Mouse (Mus musculus) left cerebral cortex, postnatal 10 days (tissue): ENCODE measurements around the gene Hjurp. TPM values are rescaled to one million over a fixed set of nuclear protein-coding genes. Genes with fewer than 3 reads are reported as not detected.
"Not testable (repeated sequence)": the region's sequence is repeated elsewhere in the genome, so short reads cannot be mapped to it uniquely, and the experiment has no call there.

Source experiments
- DNase-seq, 2 experiments: peaks; one replicate each; pipeline ENCODE4 v3.0.0; 2021 to 2022; ENCODE audit warnings: low spot score in 2 of 2, mixed read lengths in 1 of 2; ENCODE audit errors: extremely low spot score in 1 of 2
- intact Hi-C: fragments of 180-260 bp; cut with DNase I; formaldehyde crosslinking; loops from one replicate; pipeline ENCODE4 v1.15.1; 2025
- total RNA-seq, 2 experiments: library from RNA; stranded (reverse); gene quantifications; 2 replicates each; pipeline ENCODE4 v1.2.3; 2021

The Hjurp gene
- total RNA-seq, 2 experiments from 2014 or later = 42.0 to 44.4 TPM

GRCm38 (mm10) chr1:88232664-88233380 lies 44.6 kb downstream of the Hjurp start:
- intact Hi-C loops = no loop called here
- DNase-seq = peak in 1 of 2 experiments; percentile 46

- intact Hi-C loops = no loop called here
- peak in 1 of 2 experiments; percentile 39 for DNase-seq
These were observed 45.5 kb downstream of the Hjurp start for GRCm38 (mm10) chr1:88231803-88232499.

- DNase-seq = peak in 1 of 2 experiments; percentile 30
- intact Hi-C loops = no loop called here
These were observed 46.2 kb downstream of the Hjurp start for GRCm38 (mm10) chr1:88230981-88231802.

GRCm38 (mm10) chr1:88230421-88230820 lies 47.0 kb downstream of the Hjurp start:
- peak in 1 of 2 experiments; percentile 38 for DNase-seq
- intact Hi-C loops = no loop called here

GRCm38 (mm10) chr1:88229986-88230385 lies 47.4 kb downstream of the Hjurp start:
- intact Hi-C loops = no loop called here
- DNase-seq = peak in 1 of 2 experiments; percentile 60

GRCm38 (mm10) chr1:88229566-88229965 lies 47.9 kb downstream of the Hjurp start:
- DNase-seq = no peak
- intact Hi-C loops = no loop called here

GRCm38 (mm10) chr1:88228121-88228520 lies 49.3 kb downstream of the Hjurp start:
- intact Hi-C loops = no loop called here
- peak in 1 of 2 experiments; percentile 45 for DNase-seq

GRCm38 (mm10) chr1:88227482-88227881 lies 50.0 kb downstream of the Hjurp start:
- intact Hi-C loops = no loop called here
- peak in 1 of 2 experiments; percentile 17 for DNase-seq

- DNase-seq = peak in 1 of 2 experiments; percentile 34
- intact Hi-C loops = no loop called here
These were observed 50.6 kb downstream of the Hjurp start, which contains the start of gene Mroh2a for GRCm38 (mm10) chr1:88226670-88227379. TSS of gene Mroh2a (plus strand) at chr1:88226986.

- intact Hi-C loops = no loop called here
- no peak for DNase-seq
These were observed 51.7 kb downstream of the Hjurp start for GRCm38 (mm10) chr1:88225741-88226140.

- intact Hi-C loops = not testable (repeated sequence)
These were observed 52.1 kb downstream of the Hjurp start for GRCm38 (mm10) chr1:88225301-88225700.

GRCm38 (mm10) chr1:88224029-88224776 lies 53.2 kb downstream of the Hjurp start:
- intact Hi-C loops = no loop called here
- DNase-seq = peak in 1 of 2 experiments; percentile 38

More at GRCm38 (mm10) chr1:88225301-88225700, 52.1 kb downstream of the Hjurp start:
- not testable (repeated sequence) for DNase-seq

- intact Hi-C loops = no loop called here
- DNase-seq = peak in 1 of 2 experiments; percentile 27
These were observed 53.8 kb downstream of the Hjurp start for GRCm38 (mm10) chr1:88223591-88223990.

- peak in 1 of 2 experiments; percentile 18 for DNase-seq
- intact Hi-C loops = not testable (repeated sequence)
These were observed 54.4 kb downstream of the Hjurp start for GRCm38 (mm10) chr1:88223011-88223515.

- no peak for DNase-seq
- intact Hi-C loops = no loop called here
These were observed 55.2 kb downstream of the Hjurp start for GRCm38 (mm10) chr1:88222216-88222615.

GRCm38 (mm10) chr1:88220336-88220735 lies 57.1 kb downstream of the Hjurp start:
- intact Hi-C loops = no loop called here
- DNase-seq = peak in 1 of 2 experiments; percentile 14

- intact Hi-C loops = no loop called here
- peak in 1 of 2 experiments; percentile 16 for DNase-seq
These were observed 58.4 kb downstream of the Hjurp start for GRCm38 (mm10) chr1:88219054-88219453.

- intact Hi-C loops = no loop called here
- DNase-seq = peak in 1 of 2 experiments; percentile 17
These were observed 58.8 kb downstream of the Hjurp start for GRCm38 (mm10) chr1:88218591-88218990.
